Mouse (Mus musculus): ENCODE data around the gene Gpr89.

DNA sequence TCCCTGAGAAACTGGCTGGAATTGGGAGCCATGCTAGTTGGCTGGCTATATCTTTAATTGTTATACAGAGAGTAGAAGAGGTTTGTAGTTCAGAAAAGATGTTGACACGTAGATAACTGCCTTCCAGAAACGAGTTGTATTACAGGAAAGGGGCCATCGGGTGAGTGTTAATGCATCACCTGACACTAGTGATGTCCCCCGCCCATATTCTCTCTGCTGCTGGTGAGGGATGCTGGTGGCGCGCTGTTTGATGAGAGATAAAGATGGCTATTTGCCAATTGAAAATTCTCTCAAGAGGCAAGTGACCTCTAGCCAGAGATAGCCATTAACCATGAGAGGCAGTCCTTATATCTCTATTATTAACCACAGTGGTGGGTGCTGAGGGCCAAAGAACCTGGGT is 52.6 kb downstream of the Gpr89 start:
- TF ChIP-seq CTCF (IDR thresholded peaks at IDR 0.05; ENCODE audit: borderline replicate concordance, control insufficient read depth, extremely low read depth, insufficient read depth, low read length, poor library complexity) = no peak
- TF ChIP-seq POLR2A (IDR thresholded peaks at IDR 0.05; ENCODE audit: control insufficient read depth, extremely low read depth, insufficient read depth, low read length, poor library complexity) = no peak

All from thymus, adult 2 months (tissue).